Mouse (Mus musculus) kidney, postnatal 10 days (tissue): Measurements from ENCODE around the gene C4bp.
A peak's percentile ranks its signal among the peaks of the same experiment; 100 is the strongest.
"Not testable (repeated sequence)": the region's sequence is repeated elsewhere in the genome, so short reads cannot be mapped to it uniquely, and the experiment has no call there.

Source experiments
- DNase-seq: peaks from one replicate; pipeline ENCODE4 v3.0.0; 2021; ENCODE audit warnings: mixed read lengths

Gene C4bp

GRCm38 (mm10) chr1:130661454-130661853 lies at the start of gene C4bp:
C4bp (minus strand) TSS chr1:130661632.
- no peak for DNase-seq

- DNase-seq: no peak
These were observed 49.0 kb upstream of the C4bp start for GRCm38 (mm10) chr1:130710283-130711080.

GRCm38 (mm10) chr1:130703613-130704012 lies 42.2 kb upstream of the C4bp start:
- DNase-seq: no peak

GRCm38 (mm10) chr1:130701976-130702375 lies 40.5 kb upstream of the C4bp start:
- no peak for DNase-seq

GRCm38 (mm10) chr1:130699937-130700633 lies 38.7 kb upstream of the C4bp start:
- DNase-seq: no peak

- no peak for DNase-seq
These were observed 37.2 kb upstream of the C4bp start for GRCm38 (mm10) chr1:130698601-130699000.

- DNase-seq: no peak
These were observed 22.5 kb upstream of the C4bp start for GRCm38 (mm10) chr1:130683905-130684304.

- no peak for DNase-seq
These were observed 20.4 kb upstream of the C4bp start for GRCm38 (mm10) chr1:130681656-130682413.

GRCm38 (mm10) chr1:130681075-130681474 lies 19.6 kb upstream of the C4bp start:
- no peak for DNase-seq

- DNase-seq: no peak
These were observed 17.1 kb upstream of the C4bp start for GRCm38 (mm10) chr1:130678551-130678950.

GRCm38 (mm10) chr1:130663576-130663975 lies 2.1 kb upstream of the C4bp start:
- DNase-seq: not testable (repeated sequence)

- DNase-seq: not testable (repeated sequence)
These were observed 1.8 kb downstream of the C4bp start for GRCm38 (mm10) chr1:130659641-130660040.

GRCm38 (mm10) chr1:130644103-130644502 lies 17.3 kb downstream of the C4bp start:
- DNase-seq: no peak

GRCm38 (mm10) chr1:130640967-130641366 lies 20.5 kb downstream of the C4bp start:
- DNase-seq: no peak

- DNase-seq: peak; percentile 84
These were observed 27.5 kb downstream of the C4bp start for GRCm38 (mm10) chr1:130633761-130634410.

- DNase-seq: no peak
These were observed 28.1 kb downstream of the C4bp start for GRCm38 (mm10) chr1:130633316-130633715.

- DNase-seq: no peak
These were observed 31.9 kb downstream of the C4bp start, which contains the start of gene Zp3r for GRCm38 (mm10) chr1:130629521-130629920. Zp3r (minus strand) TSS chr1:130629621.

- no peak for DNase-seq
These were observed 65.1 kb downstream of the C4bp start for GRCm38 (mm10) chr1:130596291-130596690.

GRCm38 (mm10) chr1:130588659-130589058 lies 72.8 kb downstream of the C4bp start:
- DNase-seq: peak; percentile 42
